Mouse (Mus musculus): ENCODE measurements around the gene Foxo3. TPM values are rescaled to one million over a fixed set of nuclear protein-coding genes. Genes with fewer than 3 reads are reported as not detected.

Foxo3 gene
- total and polyA plus RNA-seq, 2 experiments from 2014 or later = 5.4 to 51.9 TPM

DNA sequence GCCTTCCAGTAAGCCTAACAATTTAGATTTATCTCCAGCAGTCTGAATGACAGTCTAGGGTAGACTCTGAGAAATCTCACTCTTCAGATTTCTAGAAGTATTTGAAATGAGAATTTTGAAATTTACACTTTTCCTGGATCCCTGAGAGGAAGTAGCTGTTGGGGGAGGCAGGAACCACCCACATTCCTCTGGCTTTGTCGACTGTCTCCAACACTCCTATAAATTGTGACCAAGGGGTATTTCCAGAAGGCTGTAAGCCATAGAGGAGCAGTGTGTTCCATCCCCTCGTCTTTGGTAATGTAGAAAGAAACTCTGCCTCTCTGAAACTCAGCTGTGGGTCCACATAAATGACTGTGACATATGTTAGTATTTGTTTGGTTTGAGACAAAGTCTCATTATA lies 132.4 kb downstream of the Foxo3 start:
- H3K9me3 ChIP-seq (replicated peaks; ENCODE audit: control insufficient read depth, low read length) = no peaks in the 10 kb centered on the region
- DNase-seq (ENCODE audit: low spot score) = no peak

DNA sequence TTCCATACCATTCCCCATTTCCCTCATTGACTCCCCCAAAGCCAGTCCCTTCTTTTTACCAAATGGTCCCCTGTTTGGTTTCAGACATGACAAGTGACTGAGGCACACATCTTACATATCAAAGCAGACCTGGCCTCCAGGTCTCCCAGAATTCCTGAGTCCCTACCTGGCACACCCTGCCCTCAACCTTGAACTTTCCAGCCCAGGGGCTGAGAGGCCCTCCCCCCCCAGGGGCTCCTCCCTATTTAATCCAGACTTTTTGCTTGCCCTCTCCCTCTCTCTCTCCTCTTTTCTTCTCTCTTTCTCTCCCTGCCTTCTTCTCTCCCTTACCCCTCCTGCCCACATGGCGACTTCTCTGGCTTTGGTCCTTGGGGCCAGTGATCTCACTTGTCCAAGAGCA lies 133.8 kb downstream of the Foxo3 start:
- DNase-seq (ENCODE audit: low spot score) = no peak
- ATAC-seq (ENCODE audit: insufficient read depth, low read depth) = no peak
- no peaks in the 10 kb centered on the region; the same call in 1 of the 2 replicates for H3K9me3 ChIP-seq (replicated peaks; ENCODE audit: control insufficient read depth, low read length)
- H3K27me3 ChIP-seq (ENCODE audit: control insufficient read depth, insufficient read depth, low read length) = no peaks in the 10 kb centered on the region
- no peaks in the 10 kb centered on the region for H3K36me3 ChIP-seq (replicated peaks; ENCODE audit: control insufficient read depth, insufficient read depth, low read length)
- H3K27ac ChIP-seq (ENCODE audit: low read depth) = no peak overlapping the region
- no peak overlapping the region for H3K4me3 ChIP-seq (ENCODE audit: low read depth, low read length)
- 89% methylated on average over 1 of the region's 1 CpGs for WGBS
- no peak overlapping the region for H3K9ac ChIP-seq (replicated peaks; ENCODE audit: low read depth, low read length)
- no peaks in the 10 kb centered on the region for H3K4me1 ChIP-seq (ENCODE audit: control insufficient read depth, insufficient read depth)
- no peak overlapping the region for H3K4me2 ChIP-seq (ENCODE audit: low read depth, low read length)
- TF ChIP-seq EP300 (IDR thresholded peaks at IDR 0.05; ENCODE audit: low read depth) (no peak), CTCF (IDR thresholded peaks at IDR 0.05; ENCODE audit: low read depth) (no peak)

More for the DNA sequence above, 132.4 kb downstream of the Foxo3 start:
- Histone ChIP-seq H3K4me1 (ENCODE audit: control insufficient read depth, insufficient read depth) (no peaks in the 10 kb centered on the region), H3K27ac (ENCODE audit: low read depth) (no peak overlapping the region), H3K4me2 (ENCODE audit: low read depth, low read length) (no peak overlapping the region), H3K36me3 (replicated peaks; ENCODE audit: control insufficient read depth, insufficient read depth, low read length) (no peaks in the 10 kb centered on the region), H3K4me3 (ENCODE audit: low read depth, low read length) (no peak overlapping the region), H3K9ac (replicated peaks; ENCODE audit: low read depth, low read length) (no peak overlapping the region), H3K27me3 (ENCODE audit: control insufficient read depth, insufficient read depth, low read length) (no peaks in the 10 kb centered on the region)
- WGBS = 41% methylated on average over 2 of the region's 2 CpGs
- TF ChIP-seq EP300 (IDR thresholded peaks at IDR 0.05; ENCODE audit: low read depth) (no peak), CTCF (IDR thresholded peaks at IDR 0.05; ENCODE audit: low read depth) (no peak)
- no peak for ATAC-seq (ENCODE audit: insufficient read depth, low read depth)

DNA sequence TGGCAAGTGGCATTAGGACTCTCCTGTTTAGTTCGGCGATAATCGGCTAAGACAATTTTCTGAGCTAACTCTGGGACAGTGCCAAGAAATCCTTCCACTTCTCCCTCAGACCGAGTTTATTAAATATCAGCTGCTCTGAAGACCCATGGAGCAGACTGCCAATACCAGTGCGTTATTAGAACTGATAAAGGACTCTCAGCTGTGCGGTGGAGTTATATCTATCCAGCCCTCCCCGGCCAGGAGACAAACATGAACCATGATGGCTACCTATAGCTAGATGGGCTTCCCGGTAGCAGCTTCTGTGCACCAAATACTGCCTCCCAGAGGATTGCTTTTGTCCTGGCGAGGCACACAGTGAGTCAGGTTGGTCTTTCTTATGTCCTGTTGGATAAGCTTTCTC lies 134.5 kb downstream of the Foxo3 start:
- Histone ChIP-seq H3K9ac (replicated peaks; ENCODE audit: low read depth, low read length) (no peak overlapping the region), H3K27ac (ENCODE audit: low read depth) (no peak overlapping the region), H3K36me3 (replicated peaks; ENCODE audit: control insufficient read depth, insufficient read depth, low read length) (no peaks in the 10 kb centered on the region), H3K9me3 (replicated peaks; ENCODE audit: control insufficient read depth, low read length) (no peaks in the 10 kb centered on the region; the same call in 1 of the 2 replicates), H3K4me3 (ENCODE audit: low read depth, low read length) (no peak overlapping the region), H3K4me1 (ENCODE audit: control insufficient read depth, insufficient read depth) (no peaks in the 10 kb centered on the region), H3K4me2 (ENCODE audit: low read depth, low read length) (no peak overlapping the region), H3K27me3 (ENCODE audit: control insufficient read depth, insufficient read depth, low read length) (no peaks in the 10 kb centered on the region)
- no peak for TF ChIP-seq EP300 (IDR thresholded peaks at IDR 0.05; ENCODE audit: low read depth)
- no peak for TF ChIP-seq CTCF (IDR thresholded peaks at IDR 0.05; ENCODE audit: low read depth)
- ATAC-seq (ENCODE audit: insufficient read depth, low read depth) (no peak), DNase-seq (ENCODE audit: low spot score) (no peak)
- WGBS = 51% methylated on average over 9 of the region's 9 CpGs

DNA sequence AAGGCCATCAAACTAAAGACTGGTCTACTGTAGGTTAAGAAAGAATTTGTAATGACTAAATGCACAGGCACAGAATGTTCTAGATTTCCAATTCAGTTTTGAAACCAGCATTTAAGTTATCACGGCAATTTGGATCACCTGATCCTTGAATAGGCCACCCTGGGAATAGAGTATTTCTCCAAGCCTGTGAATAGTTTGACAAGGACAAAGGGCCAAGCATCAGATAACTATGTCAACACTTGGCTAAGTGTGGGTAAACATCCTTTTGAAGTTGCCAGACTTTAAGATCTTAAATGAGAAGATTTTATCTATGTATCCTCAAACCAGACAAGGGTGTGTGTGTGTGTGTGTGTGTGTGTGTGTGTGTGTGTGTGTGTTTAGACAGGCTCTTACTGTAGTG lies 136.8 kb downstream of the Foxo3 start:
- DNase-seq (ENCODE audit: low spot score) = no peak
- Histone ChIP-seq H3K9ac (replicated peaks; ENCODE audit: low read depth, low read length) (no peak overlapping the region), H3K9me3 (replicated peaks; ENCODE audit: control insufficient read depth, low read length) (no peaks in the 10 kb centered on the region; the same call in 1 of the 2 replicates), H3K36me3 (replicated peaks; ENCODE audit: control insufficient read depth, insufficient read depth, low read length) (no peaks in the 10 kb centered on the region), H3K27me3 (ENCODE audit: control insufficient read depth, insufficient read depth, low read length) (no peaks in the 10 kb centered on the region), H3K4me1 (ENCODE audit: control insufficient read depth, insufficient read depth) (no peaks in the 10 kb centered on the region), H3K4me2 (ENCODE audit: low read depth, low read length) (no peak overlapping the region), H3K4me3 (ENCODE audit: low read depth, low read length) (no peak overlapping the region), H3K27ac (ENCODE audit: low read depth) (no peak overlapping the region)
- WGBS = 77% methylated on average over 1 of the region's 1 CpGs
- ATAC-seq (ENCODE audit: insufficient read depth, low read depth) = no peak
- TF ChIP-seq CTCF (IDR thresholded peaks at IDR 0.05; ENCODE audit: low read depth) (no peak), EP300 (IDR thresholded peaks at IDR 0.05; ENCODE audit: low read depth) (no peak)

DNA sequence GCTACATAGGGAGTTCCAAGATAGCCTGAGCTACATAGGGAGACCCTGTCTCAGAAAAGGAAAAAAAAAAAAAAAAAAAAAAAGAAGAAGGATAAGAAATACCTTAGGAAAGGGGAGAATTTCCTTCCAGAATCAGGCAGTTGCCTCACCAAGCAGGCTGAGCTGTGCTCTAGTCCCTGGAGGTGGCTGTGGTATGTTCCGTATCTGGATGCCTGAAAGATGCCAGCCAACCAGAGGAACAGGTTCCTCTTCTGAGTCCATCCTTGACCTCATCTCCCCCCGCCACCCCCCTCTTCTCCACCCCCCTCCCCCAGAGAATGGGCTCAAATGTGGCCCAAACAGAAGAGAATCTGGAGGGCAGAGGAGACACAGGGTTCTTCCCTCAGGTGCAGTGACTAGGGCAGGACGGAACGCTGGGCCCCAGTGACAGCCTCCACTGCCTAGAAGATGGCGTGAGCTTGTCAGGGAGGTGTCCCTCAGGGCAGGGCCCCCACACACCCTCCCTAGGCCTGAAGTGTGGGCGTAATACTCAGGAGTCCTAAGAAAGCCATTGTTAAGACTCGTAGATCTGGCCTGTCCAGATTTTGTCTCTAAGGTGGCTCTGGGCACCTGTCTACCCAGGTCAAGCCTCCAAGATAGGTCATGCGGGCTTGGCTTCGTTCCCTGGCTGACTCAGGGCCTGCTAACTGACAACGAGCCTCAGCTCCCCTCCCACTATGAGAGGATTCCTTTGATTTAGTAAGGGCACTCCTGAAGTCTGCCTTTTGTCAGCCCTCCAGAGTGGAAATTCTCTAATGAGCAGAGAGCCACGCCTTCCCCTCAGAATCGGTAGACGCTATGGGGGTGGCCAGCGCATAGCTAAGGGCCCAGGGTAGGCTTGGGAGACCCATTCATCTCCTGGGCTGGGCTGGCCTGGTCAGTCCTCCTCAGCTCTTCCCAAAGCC lies 141.5 kb downstream of the Foxo3 start:
- Histone ChIP-seq H3K27me3 (ENCODE audit: control insufficient read depth, insufficient read depth, low read length) (no peaks in the 10 kb centered on the region), H3K4me1 (ENCODE audit: control insufficient read depth, insufficient read depth) (no peaks in the 10 kb centered on the region), H3K36me3 (replicated peaks; ENCODE audit: control insufficient read depth, insufficient read depth, low read length) (no peaks in the 10 kb centered on the region), H3K4me3 (ENCODE audit: low read depth, low read length) (no peak overlapping the region), H3K27ac (ENCODE audit: low read depth) (no peak overlapping the region), H3K4me2 (ENCODE audit: low read depth, low read length) (no peak overlapping the region), H3K9me3 (replicated peaks; ENCODE audit: control insufficient read depth, low read length) (no peaks in the 10 kb centered on the region; the same call in 1 of the 2 replicates), H3K9ac (replicated peaks; ENCODE audit: low read depth, low read length) (no peak overlapping the region)
- no peak for TF ChIP-seq CTCF (IDR thresholded peaks at IDR 0.05; ENCODE audit: low read depth)
- ATAC-seq (ENCODE audit: insufficient read depth, low read depth) (no peak), DNase-seq (ENCODE audit: low spot score) (no peak)
- 72% methylated on average over 14 of the region's 14 CpGs for WGBS

Other genes starting within 250 kb of the Foxo3 start
- gene Afg1l, start 201.8 kb upstream of the Foxo3 start, total RNA-seq (2014; rRNA removed; ENCODE audit: low replicate concordance) = 23.6 and 24.7 TPM in 2 replicates
- gene Afg1l, start 201.8 kb upstream of the Foxo3 start, polyA plus RNA-seq (2015; fragmentation: Nextera tagmentation; extraction: Ambion mirVana) = 21.8 and 23.2 TPM in 2 replicates
- gene Snx3, start 225.3 kb upstream of the Foxo3 start, total RNA-seq (2014; rRNA removed; ENCODE audit: low replicate concordance) = 123 and 125 TPM in 2 replicates
- 285 and 299 TPM in 2 replicates for gene Snx3, start 225.3 kb upstream of the Foxo3 start, polyA plus RNA-seq (2015; fragmentation: Nextera tagmentation; extraction: Ambion mirVana)